Mouse (Mus musculus): ENCODE measurements at regions not wholly inside any gene's neighbourhood (a gene's known extent, or its start where the extent isn't known, plus 50 kb on each side); places are given as distances from the start of the nearest gene placed in this dataset.

DNA sequence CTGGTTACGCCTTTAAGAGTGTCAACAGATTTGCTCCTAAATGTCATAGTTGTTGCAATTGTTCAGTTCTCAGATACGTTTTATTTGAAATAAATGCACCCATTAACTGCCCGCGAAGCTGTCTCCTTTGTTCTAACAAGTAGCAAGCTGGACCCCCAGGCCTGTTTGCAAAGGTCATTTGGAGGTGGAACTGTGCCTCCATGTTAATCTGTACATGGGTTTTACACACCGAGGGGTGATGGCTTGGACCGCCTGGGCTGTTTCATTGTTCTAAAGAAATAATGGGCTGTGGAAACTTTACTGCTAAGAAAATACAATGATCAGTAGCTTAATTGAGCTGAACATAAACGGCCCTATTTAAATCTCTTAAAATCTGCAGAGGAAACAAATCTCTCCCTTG, 178.8 kb downstream of the Klf6 start:
- H3K9me3 ChIP-seq (ENCODE audit: control insufficient read depth, low read length): no peaks in the 10 kb centered on the region
- ATAC-seq (ENCODE audit: insufficient read depth) (no peak), DNase-seq (ENCODE audit: low read depth in 3 of 3, low spot score in 3 of 3) (no peak)
- 68% methylated on average over 7 of the region's 7 CpGs for WGBS (ENCODE audit: insufficient replicate concordance)
- H3K27ac ChIP-seq: no peak overlapping the region
- TF ChIP-seq CTCF (IDR thresholded peaks at IDR 0.05; ENCODE audit: low read depth) (no peak), EP300 (IDR thresholded peaks at IDR 0.05; ENCODE audit: low read depth) (no peak)
- no peak overlapping the region for H3K4me2 ChIP-seq (ENCODE audit: low read depth)
- H3K4me1 ChIP-seq (replicated peaks; ENCODE audit: control insufficient read depth in 2 of 2, insufficient read depth in 2 of 2, low read length in 1 of 2): no peaks in the 10 kb centered on the region
- H3K27me3 ChIP-seq (ENCODE audit: control insufficient read depth, insufficient read depth, low read length): no peaks in the 10 kb centered on the region
- no peak overlapping the region for H3K9ac ChIP-seq (replicated peaks)
- H3K4me3 ChIP-seq (ENCODE audit: insufficient read depth in 1 of 2, low read depth in 2 of 2, low read length in 2 of 2): no peak overlapping the region
- no peaks in the 10 kb centered on the region for H3K36me3 ChIP-seq (replicated peaks; ENCODE audit: control insufficient read depth, insufficient read depth, low read depth)

DNA sequence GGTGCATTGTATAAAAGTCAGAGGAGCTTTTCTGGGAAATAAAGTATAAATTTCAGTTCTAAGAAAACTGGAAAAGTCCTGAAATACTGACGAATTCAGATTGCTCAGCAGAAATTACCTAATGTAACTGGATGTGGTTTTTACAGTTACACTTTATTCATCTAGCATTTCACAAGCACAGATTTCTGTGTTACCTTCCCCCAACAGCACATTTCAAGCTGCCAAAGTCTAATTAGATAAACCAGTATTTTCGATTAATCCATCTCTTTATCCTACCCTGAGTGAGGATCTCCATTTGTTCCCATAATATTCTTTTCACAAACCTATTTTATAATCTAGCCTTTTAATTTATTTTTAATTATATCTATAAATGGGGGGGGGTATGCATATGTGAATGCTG, 179.4 kb downstream of the Klf6 start:
- H3K9me3 ChIP-seq (ENCODE audit: control insufficient read depth, low read length): no peaks in the 10 kb centered on the region
- no peaks in the 10 kb centered on the region for H3K27me3 ChIP-seq (ENCODE audit: control insufficient read depth, insufficient read depth, low read length)
- DNase-seq (ENCODE audit: low read depth in 3 of 3, low spot score in 3 of 3) (no peak), ATAC-seq (ENCODE audit: insufficient read depth) (no peak)
- WGBS (ENCODE audit: insufficient replicate concordance): 54% methylated on average over 2 of the region's 2 CpGs
- no peak overlapping the region for H3K27ac ChIP-seq
- no peaks in the 10 kb centered on the region for H3K4me1 ChIP-seq (replicated peaks; ENCODE audit: control insufficient read depth in 2 of 2, insufficient read depth in 2 of 2, low read length in 1 of 2)
- no peak overlapping the region for H3K4me2 ChIP-seq (ENCODE audit: low read depth)
- TF ChIP-seq EP300 (IDR thresholded peaks at IDR 0.05; ENCODE audit: low read depth): no peak
- TF ChIP-seq CTCF (IDR thresholded peaks at IDR 0.05; ENCODE audit: low read depth): no peak
- H3K36me3 ChIP-seq (replicated peaks; ENCODE audit: control insufficient read depth, insufficient read depth, low read depth): no peaks in the 10 kb centered on the region
- H3K9ac ChIP-seq (replicated peaks): no peak overlapping the region
- H3K4me3 ChIP-seq (ENCODE audit: insufficient read depth in 1 of 2, low read depth in 2 of 2, low read length in 2 of 2): no peak overlapping the region

DNA sequence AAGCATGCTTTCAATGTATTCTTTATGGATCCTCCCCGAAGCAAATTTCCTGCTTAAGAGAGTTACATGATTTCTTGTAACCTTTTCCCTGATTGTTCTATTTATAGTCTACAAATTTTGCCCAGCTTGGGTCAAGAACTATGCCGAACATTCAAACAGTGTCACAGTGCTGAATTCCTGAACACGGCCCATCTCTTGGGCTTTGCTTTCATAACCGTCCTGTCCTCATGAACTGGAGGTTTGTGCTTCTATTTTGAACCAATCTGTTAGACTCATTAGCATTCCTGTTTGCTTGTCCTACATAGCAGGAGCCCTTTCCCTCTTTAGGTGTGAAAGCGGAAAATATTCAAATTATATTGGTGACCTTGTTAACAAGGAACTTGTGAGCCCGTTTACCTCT, 181.2 kb downstream of the Klf6 start:
- H3K9ac ChIP-seq (replicated peaks): no peak overlapping the region
- 57% methylated on average over 6 of the region's 6 CpGs for WGBS (ENCODE audit: insufficient replicate concordance)
- H3K36me3 ChIP-seq (replicated peaks; ENCODE audit: control insufficient read depth, insufficient read depth, low read depth): no peaks in the 10 kb centered on the region
- DNase-seq (ENCODE audit: low read depth in 3 of 3, low spot score in 3 of 3): no peak
- H3K27me3 ChIP-seq (ENCODE audit: control insufficient read depth, insufficient read depth, low read length): no peaks in the 10 kb centered on the region
- H3K4me2 ChIP-seq (ENCODE audit: low read depth): no peak overlapping the region
- H3K27ac ChIP-seq: no peak overlapping the region
- H3K4me1 ChIP-seq (replicated peaks; ENCODE audit: control insufficient read depth in 2 of 2, insufficient read depth in 2 of 2, low read length in 1 of 2): no peaks in the 10 kb centered on the region
- TF ChIP-seq EP300 (IDR thresholded peaks at IDR 0.05; ENCODE audit: low read depth) (no peak), CTCF (IDR thresholded peaks at IDR 0.05; ENCODE audit: low read depth) (no peak)
- no peaks in the 10 kb centered on the region for H3K9me3 ChIP-seq (ENCODE audit: control insufficient read depth, low read length)
- no peak for ATAC-seq (ENCODE audit: insufficient read depth)
- H3K4me3 ChIP-seq (ENCODE audit: insufficient read depth in 1 of 2, low read depth in 2 of 2, low read length in 2 of 2): no peak overlapping the region

DNA sequence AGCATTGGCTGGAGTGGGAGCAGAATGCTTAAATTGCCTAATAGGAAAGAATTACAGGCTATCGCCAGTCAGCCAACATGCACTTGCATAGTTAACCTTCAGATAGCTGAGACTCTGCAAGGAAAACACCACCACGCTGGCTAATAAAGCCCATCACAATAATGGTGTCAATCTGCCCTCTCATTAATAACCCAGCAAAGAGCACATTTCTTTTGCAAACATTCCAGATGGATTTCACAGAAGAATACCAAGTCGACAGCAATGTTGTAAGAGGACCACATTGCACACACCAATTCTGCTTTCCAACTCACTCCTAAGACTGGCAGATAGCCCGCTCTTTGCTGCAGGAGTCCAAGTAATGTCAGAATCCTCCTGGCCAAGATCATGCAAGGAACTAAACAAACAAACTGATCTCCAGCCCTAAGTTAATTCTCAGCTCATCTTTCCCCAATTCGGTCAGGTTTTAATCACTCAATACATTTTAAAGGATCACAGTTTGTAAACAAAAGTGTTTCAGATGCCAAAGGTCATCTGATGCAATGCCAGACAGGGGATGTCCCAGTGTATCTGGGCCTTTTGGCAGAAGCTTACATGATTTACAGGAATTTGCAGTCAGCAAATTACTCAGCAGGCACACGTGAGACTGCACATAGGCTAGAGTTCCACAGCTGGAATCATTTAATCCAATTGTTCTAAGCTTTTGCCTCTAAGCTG, 198.4 kb downstream of the Klf6 start:
- H3K4me1 ChIP-seq (replicated peaks; ENCODE audit: control insufficient read depth in 2 of 2, insufficient read depth in 2 of 2, low read length in 1 of 2): peaks cover 0 to 4% of the 10 kb centered on the region in 2 experiments; a peak in 1 of 4 replicates
- no peaks in the 10 kb centered on the region for H3K27me3 ChIP-seq (ENCODE audit: control insufficient read depth, insufficient read depth, low read length)
- 46% methylated on average over 6 of the region's 6 CpGs for WGBS (ENCODE audit: insufficient replicate concordance)
- TF ChIP-seq CTCF (IDR thresholded peaks at IDR 0.05; ENCODE audit: low read depth) (no peak), EP300 (IDR thresholded peaks at IDR 0.05; ENCODE audit: low read depth) (no peak)
- H3K9me3 ChIP-seq (ENCODE audit: control insufficient read depth, low read length): no peaks in the 10 kb centered on the region
- DNase-seq (ENCODE audit: low read depth in 3 of 3, low spot score in 3 of 3): peak; percentile 4 to 13 (median 7)
- H3K4me2 ChIP-seq (ENCODE audit: low read depth): no peak overlapping the region
- ATAC-seq (ENCODE audit: insufficient read depth): no peak
- H3K36me3 ChIP-seq (replicated peaks; ENCODE audit: control insufficient read depth, insufficient read depth, low read depth): no peaks in the 10 kb centered on the region
- no peak overlapping the region for H3K9ac ChIP-seq (replicated peaks)
- H3K4me3 ChIP-seq (ENCODE audit: insufficient read depth in 1 of 2, low read depth in 2 of 2, low read length in 2 of 2): no peak overlapping the region
- H3K27ac ChIP-seq: no peak overlapping the region

DNA sequence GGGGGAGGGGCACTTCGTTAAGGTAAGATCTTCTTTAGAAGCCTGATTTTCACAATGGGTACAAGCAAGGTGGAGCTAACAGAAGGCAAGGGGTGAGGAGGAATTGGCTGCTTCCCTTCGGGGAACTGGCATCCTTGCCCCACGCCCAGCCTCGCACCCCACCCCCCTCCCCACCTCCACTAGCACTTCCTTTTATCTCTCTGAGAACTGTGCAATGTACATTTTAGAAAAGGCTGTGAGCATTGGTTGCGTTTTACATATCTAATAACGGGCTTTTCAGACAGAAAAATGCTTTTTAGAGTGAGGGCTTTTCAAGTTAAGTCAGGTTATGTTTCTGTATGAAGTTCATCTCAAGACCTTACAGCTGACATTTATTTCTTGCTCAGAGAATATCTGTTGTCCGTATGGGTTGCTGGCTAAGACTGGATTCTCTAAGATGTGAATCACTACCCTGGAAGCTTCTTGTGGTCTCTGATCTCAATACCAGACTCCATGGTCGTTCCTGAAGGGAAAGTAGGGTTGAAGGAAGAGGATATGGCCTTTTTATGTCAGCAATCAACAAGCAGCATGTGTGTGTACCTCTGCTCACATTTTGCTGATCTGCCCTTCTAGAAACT, 199.1 kb downstream of the Klf6 start:
- 29% methylated on average over 8 of the region's 8 CpGs for WGBS (ENCODE audit: insufficient replicate concordance)
- TF ChIP-seq EP300 (IDR thresholded peaks at IDR 0.05; ENCODE audit: low read depth) (no peak), CTCF (IDR thresholded peaks at IDR 0.05; ENCODE audit: low read depth) (no peak)

More for the DNA sequence above, 199.1 kb downstream of the Klf6 start:
- no peak overlapping the region for H3K9ac ChIP-seq (replicated peaks)
- H3K4me3 ChIP-seq (ENCODE audit: insufficient read depth in 1 of 2, low read depth in 2 of 2, low read length in 2 of 2): no peak overlapping the region
- H3K27ac ChIP-seq: no peak overlapping the region
- ATAC-seq (ENCODE audit: insufficient read depth): no peak
- no peaks in the 10 kb centered on the region for H3K27me3 ChIP-seq (ENCODE audit: control insufficient read depth, insufficient read depth, low read length)
- DNase-seq (ENCODE audit: low read depth in 3 of 3, low spot score in 3 of 3): no peak
- no peaks in the 10 kb centered on the region for H3K36me3 ChIP-seq (replicated peaks; ENCODE audit: control insufficient read depth, insufficient read depth, low read depth)
- H3K4me1 ChIP-seq (replicated peaks; ENCODE audit: control insufficient read depth in 2 of 2, insufficient read depth in 2 of 2, low read length in 1 of 2): peaks cover 0 to 4% of the 10 kb centered on the region in 2 experiments; a peak in 1 of 4 replicates
- no peak overlapping the region for H3K4me2 ChIP-seq (ENCODE audit: low read depth)
- H3K9me3 ChIP-seq (ENCODE audit: control insufficient read depth, low read length): no peaks in the 10 kb centered on the region

Data from liver, embryonic 14.5 days (tissue).